Mouse (Mus musculus) midbrain, embryonic 14.5 days (tissue): ENCODE measurements around the gene Foxc1. TPM values are rescaled to one million over a fixed set of nuclear protein-coding genes. Genes with fewer than 3 reads are reported as not detected.

Source experiments
- ATAC-seq: fragments of 200-750 bp; cut with Nextera tagmentation; 2 replicates; pipeline ENCODE4 v1.8.0; 2017; ENCODE audit warnings: moderate number of reproducible peaks, moderate library complexity; ENCODE audit not compliant: low FRiP score, low TSS enrichment
- DNase-seq: peaks from one replicate; pipeline ENCODE4 v3.0.0-alpha.2; 2015
- H3K27ac ChIP-seq: fragments of 300-500 bp; sonication (generic); replicated peaks from 2 replicates; pipeline ENCODE4 v1.5.1; 2014; ENCODE audit warnings: mild to moderate bottlenecking, low read depth, low read length, moderate library complexity
- H3K27me3 ChIP-seq: fragments of 300-500 bp; sonication (generic); 2 replicates; pipeline ENCODE4 v1.6.1; 2014; ENCODE audit warnings: low read length, control low read depth, mixed read lengths; ENCODE audit not compliant: control insufficient read depth, insufficient read depth
- H3K36me3 ChIP-seq: fragments of 300-500 bp; sonication (generic); 2 replicates; pipeline ENCODE4 v1.6.1; 2014; ENCODE audit warnings: low read length, control low read depth; ENCODE audit not compliant: control insufficient read depth, insufficient read depth
- H3K4me1 ChIP-seq: fragments of 300-500 bp; sonication (generic); 2 replicates; pipeline ENCODE4 v1.6.1; 2014; ENCODE audit warnings: mild to moderate bottlenecking, antibody characterized with exemption, low read length, control low read depth; ENCODE audit not compliant: control insufficient read depth, insufficient read depth
- H3K4me2 ChIP-seq: fragments of 300-500 bp; sonication (generic); 2 replicates; pipeline ENCODE4 v1.6.1; 2014; ENCODE audit warnings: mild to moderate bottlenecking, low read length, moderate library complexity
- H3K4me3 ChIP-seq: fragments of 300-500 bp; sonication (generic); replicated peaks from 2 replicates; pipeline ENCODE4 v1.5.1; 2014; ENCODE audit warnings: low read depth, low read length
- H3K9ac ChIP-seq: fragments of 300-500 bp; sonication (generic); replicated peaks from 2 replicates; pipeline ENCODE4 v1.6.1; 2014; ENCODE audit warnings: mild to moderate bottlenecking, low read length, moderate library complexity
- H3K9me3 ChIP-seq: fragments of 300-500 bp; sonication (generic); 2 replicates; pipeline ENCODE4 v1.6.1; 2016; ENCODE audit warnings: low read length, control low read depth, mixed read lengths; ENCODE audit not compliant: control insufficient read depth
- WGBS: fragments of 180-500 bp; shearing (Covaris S2); extraction: QIAGEN DNeasy Blood & Tissue Kit; methylation state at CpG from one replicate; pipeline ENCODE4 v1.1.7; 2014; 5-methylcytosine and 5-hydroxymethylcytosine counted together
- polyA plus RNA-seq: library from polyadenylated mRNA; unstranded; fragments of >200 nt; fragmentation: Nextera tagmentation; extraction: Ambion mirVana; gene quantifications from 2 replicates; pipeline ENCODE4 v1.2.1, GENCODE M21; 2014

The Foxc1 gene
- polyA plus RNA-seq, result 0.72 and 1.7 TPM in 2 replicates

DNA sequence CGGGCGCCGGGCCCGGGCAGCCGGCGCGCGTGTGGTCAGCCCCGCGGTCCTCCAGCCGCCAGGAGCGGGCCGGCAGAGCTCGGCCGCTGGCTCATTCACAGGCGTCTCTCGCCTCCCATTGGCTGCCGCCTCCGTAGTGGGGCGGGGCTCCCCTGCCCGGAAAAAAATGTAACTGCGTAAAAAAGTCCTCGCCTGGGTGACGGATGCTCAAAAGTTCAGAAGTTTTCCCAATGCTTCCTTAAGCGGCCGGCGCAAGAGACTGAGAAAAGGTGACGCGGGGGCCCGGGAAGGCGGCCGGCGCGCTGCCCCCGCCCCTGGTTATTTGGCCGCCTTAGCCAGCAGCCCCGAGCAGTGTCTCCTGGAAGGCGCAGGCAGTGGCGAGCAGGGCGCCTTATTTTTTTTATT lies at the start of gene Foxc1:
TSS of gene Foxc1 (plus strand) at position 206 of the 405 bp plus-strand sequence.
- peaks cover 10% of the 10 kb centered on the region for H3K4me1 ChIP-seq
- H3K9ac ChIP-seq, result peak within 1 kb of the TSS; percentile 49; the same call in 1 of the 2 replicates
- H3K27me3 ChIP-seq, result peaks cover 86% of the 10 kb centered on the region
- no peaks in the 10 kb centered on the region for H3K36me3 ChIP-seq
- H3K4me2 ChIP-seq, result peak within 1 kb of the TSS; percentile 70
- H3K4me3 ChIP-seq, result peak within 1 kb of the TSS; percentile 38
- H3K27ac ChIP-seq, result peak within 1 kb of the TSS; percentile 57
- H3K9me3 ChIP-seq, result no peaks in the 10 kb centered on the region
- ATAC-seq (peak; percentile 77), DNase-seq (peak; percentile 80)
- whole genome bisulfite sequencing, result under 1% methylated on average over 40 of the region's 40 CpGs

DNA sequence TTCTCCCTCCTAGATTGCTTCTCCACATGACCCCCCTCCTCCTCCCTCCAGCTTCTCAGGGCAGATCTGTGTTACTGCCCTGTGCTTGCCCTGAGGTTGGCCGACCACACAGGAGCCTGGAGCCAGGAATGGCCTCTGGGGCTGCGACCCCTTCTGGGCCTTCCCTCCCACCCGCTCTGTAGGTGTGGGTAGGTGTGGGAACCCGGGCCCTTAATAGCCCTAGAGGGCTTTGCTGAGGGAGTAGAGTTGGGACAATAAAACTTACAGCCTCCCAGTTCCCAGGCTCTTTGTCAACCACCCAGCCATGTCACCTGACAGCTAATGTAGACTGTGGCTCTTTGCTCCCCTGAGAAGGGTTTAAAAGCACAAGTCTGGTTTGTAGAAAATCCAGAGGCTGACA lies 46.0 kb upstream of the Foxc1 start:
- ATAC-seq (no peak), DNase-seq (no peak)
- Histone ChIP-seq H3K4me2 (no peak overlapping the region), H3K27ac (no peak overlapping the region), H3K4me1 (no peaks in the 10 kb centered on the region), H3K27me3 (no peaks in the 10 kb centered on the region), H3K4me3 (no peak overlapping the region), H3K9me3 (no peaks in the 10 kb centered on the region), H3K36me3 (no peaks in the 10 kb centered on the region), H3K9ac (no peak overlapping the region)
- WGBS, result 66% methylated on average over 4 of the region's 4 CpGs

DNA sequence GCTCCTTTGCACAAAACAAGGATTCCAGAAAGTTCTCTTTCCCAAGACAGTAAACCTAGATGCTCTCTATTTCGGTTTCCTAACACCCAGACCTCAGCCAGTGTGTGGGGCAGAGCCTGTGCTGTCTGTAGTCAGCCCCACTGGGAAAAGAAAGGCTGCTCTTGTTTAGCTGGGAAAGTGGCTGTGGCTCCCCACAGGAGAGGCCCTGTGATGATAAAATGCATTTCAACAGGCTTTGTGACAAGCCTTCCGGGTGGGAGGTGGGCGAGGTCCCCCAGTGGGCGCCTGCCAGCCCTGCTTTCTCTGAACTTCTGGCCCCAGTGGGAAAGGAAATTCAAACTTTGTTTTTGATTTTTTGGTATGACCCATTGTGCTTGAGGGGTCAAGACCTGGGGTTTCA lies 45.4 kb upstream of the Foxc1 start:
- Histone ChIP-seq H3K4me3 (no peak overlapping the region), H3K4me1 (no peaks in the 10 kb centered on the region), H3K27me3 (no peaks in the 10 kb centered on the region), H3K9ac (no peak overlapping the region), H3K27ac (no peak overlapping the region), H3K4me2 (no peak overlapping the region), H3K36me3 (no peaks in the 10 kb centered on the region), H3K9me3 (no peaks in the 10 kb centered on the region)
- ATAC-seq, result no peak
- 70% methylated on average over 4 of the region's 4 CpGs for WGBS
- DNase-seq, result no peak

GRCm38 (mm10) chr13:31764419-31764818 lies 42.0 kb upstream of the Foxc1 start:
- Histone ChIP-seq H3K9me3 (no peaks in the 10 kb centered on the region), H3K4me2 (no peak overlapping the region), H3K4me1 (no peaks in the 10 kb centered on the region), H3K4me3 (no peak overlapping the region), H3K36me3 (no peaks in the 10 kb centered on the region), H3K9ac (no peak overlapping the region), H3K27me3 (no peaks in the 10 kb centered on the region), H3K27ac (no peak overlapping the region)
- no peak for DNase-seq
- no peak for ATAC-seq
- 87% methylated on average over 3 of the region's 3 CpGs for WGBS

DNA sequence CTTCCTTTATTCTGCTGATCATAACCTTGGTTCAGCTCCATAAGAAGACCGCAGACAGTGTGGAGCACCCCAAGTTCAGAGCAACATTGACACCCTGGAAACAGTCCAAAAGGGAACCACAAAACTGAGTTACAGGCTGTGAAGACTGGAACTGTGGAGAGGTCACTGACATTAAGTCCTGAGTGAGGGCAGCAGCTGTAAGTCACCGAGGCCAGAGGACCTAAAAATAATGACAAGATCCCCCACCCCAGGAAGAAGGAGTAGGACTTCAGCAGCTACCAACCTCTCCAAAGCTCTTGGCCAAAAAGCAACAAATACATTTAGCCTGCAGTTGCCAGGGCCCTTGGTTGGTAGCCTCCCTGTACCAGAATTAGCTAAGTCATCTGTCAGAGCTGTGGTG lies 40.9 kb upstream of the Foxc1 start:
- Histone ChIP-seq H3K4me1 (no peaks in the 10 kb centered on the region), H3K36me3 (no peaks in the 10 kb centered on the region), H3K27me3 (no peaks in the 10 kb centered on the region), H3K4me3 (no peak overlapping the region), H3K9ac (no peak overlapping the region), H3K27ac (no peak overlapping the region), H3K4me2 (no peak overlapping the region), H3K9me3 (no peaks in the 10 kb centered on the region)
- WGBS, result 86% methylated on average over 2 of the region's 2 CpGs
- ATAC-seq, result no peak
- DNase-seq, result no peak

- Histone ChIP-seq H3K9me3 (no peaks in the 10 kb centered on the region), H3K4me2 (no peak overlapping the region), H3K27me3 (no peaks in the 10 kb centered on the region), H3K9ac (no peak overlapping the region), H3K27ac (no peak overlapping the region), H3K36me3 (no peaks in the 10 kb centered on the region), H3K4me3 (no peak overlapping the region), H3K4me1 (no peaks in the 10 kb centered on the region)
- no peak for ATAC-seq
- WGBS, result 79% methylated on average over 5 of the region's 5 CpGs
- DNase-seq, result no peak
Observed at GRCm38 (mm10) chr13:31772882-31773281, 33.6 kb upstream of the Foxc1 start.

DNA sequence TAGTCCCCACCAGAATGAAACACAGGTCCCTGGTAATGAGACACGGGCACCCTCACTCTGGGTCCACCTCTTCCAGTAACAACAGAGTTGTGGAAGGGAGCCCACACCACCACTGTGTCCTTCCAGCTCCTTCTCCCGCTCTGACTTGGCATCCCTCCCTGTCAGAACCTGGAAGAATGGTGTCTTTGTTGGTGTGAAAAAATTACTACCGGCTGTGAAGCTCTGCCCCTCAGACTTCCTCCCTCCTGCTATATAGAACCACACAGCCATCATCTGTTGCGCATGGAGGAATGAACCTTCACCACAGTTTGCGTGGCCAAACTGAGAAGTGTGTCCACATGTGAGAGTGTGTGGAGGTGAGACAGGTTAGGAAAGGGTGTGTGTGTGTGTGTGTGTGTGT lies 30.7 kb upstream of the Foxc1 start:
- Histone ChIP-seq H3K4me2 (no peak overlapping the region), H3K4me1 (no peaks in the 10 kb centered on the region), H3K27me3 (no peaks in the 10 kb centered on the region), H3K9me3 (no peaks in the 10 kb centered on the region), H3K27ac (no peak overlapping the region), H3K9ac (no peak overlapping the region), H3K36me3 (no peaks in the 10 kb centered on the region), H3K4me3 (no peak overlapping the region)
- 84% methylated on average over 5 of the region's 5 CpGs for WGBS
- ATAC-seq, result no peak
- DNase-seq, result no peak

DNA sequence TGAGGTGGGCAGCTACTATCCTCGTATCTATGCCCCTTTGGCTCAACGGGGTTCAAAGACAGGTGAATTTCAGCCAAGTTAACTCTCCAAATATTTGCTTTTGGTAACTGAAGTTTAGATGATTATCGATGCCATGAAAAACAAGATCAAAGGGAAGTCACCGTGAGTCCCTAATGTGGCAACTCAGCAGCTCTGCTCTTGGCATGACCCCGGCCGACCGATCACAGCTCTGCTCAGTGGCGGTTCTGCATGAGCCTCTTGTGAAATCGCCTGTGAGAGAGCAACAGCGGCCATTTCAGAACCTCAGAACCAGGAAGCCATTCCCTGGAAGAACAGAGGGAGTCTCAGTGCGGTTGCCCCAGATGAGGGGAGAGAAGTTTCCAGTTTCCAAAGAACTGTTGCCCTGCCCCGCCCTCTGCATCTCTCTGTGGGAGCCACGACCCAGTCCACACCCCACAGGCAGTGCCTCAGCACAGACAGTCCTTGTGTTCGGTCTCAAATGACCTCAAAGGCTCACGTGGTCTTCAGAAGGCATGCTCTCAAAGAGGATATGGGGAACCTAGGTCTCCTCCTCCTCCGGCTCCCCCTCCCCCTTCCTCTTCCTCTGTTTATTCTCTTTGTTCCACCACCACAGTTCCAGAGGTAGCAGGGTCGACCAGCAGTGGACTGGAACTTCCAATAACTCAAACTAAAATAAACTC lies 27.0 kb upstream of the Foxc1 start:
- ATAC-seq (no peak; the same call in 1 of the 2 replicates), DNase-seq (no peak)
- Histone ChIP-seq H3K36me3 (no peaks in the 10 kb centered on the region), H3K4me2 (no peak overlapping the region), H3K4me1 (no peaks in the 10 kb centered on the region), H3K9ac (no peak overlapping the region), H3K27ac (no peak overlapping the region), H3K9me3 (no peaks in the 10 kb centered on the region), H3K27me3 (no peaks in the 10 kb centered on the region), H3K4me3 (no peak overlapping the region)
- 76% methylated on average over 17 of the region's 17 CpGs for WGBS

DNA sequence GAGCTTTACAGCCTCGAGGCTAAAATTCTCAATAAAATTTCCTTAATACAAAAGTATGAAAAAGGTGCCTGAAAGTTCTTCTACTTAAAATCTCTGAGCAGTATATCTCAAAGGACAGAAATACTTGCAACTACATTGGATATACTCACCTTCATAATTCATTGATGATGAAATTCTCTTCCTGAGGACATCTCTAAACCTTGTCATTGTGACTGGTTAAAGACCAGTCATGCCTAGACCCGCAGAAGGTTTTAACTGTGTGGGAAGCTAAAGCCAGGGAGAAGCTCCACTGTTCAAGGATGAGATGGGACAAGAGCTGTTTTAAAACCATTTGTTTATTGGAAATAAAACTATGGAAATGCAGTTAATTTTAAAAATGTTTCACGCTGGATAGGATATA lies 26.1 kb upstream of the Foxc1 start:
- Histone ChIP-seq H3K27ac (no peak overlapping the region), H3K9me3 (no peaks in the 10 kb centered on the region), H3K4me2 (no peak overlapping the region), H3K27me3 (no peaks in the 10 kb centered on the region), H3K4me3 (no peak overlapping the region), H3K9ac (no peak overlapping the region), H3K4me1 (no peaks in the 10 kb centered on the region), H3K36me3 (no peaks in the 10 kb centered on the region)
- DNase-seq (no peak), ATAC-seq (no peak)
- 92% methylated on average over 3 of the region's 3 CpGs for WGBS
